Mouse (Mus musculus): ENCODE results near the gene Tmc3.

DNA sequence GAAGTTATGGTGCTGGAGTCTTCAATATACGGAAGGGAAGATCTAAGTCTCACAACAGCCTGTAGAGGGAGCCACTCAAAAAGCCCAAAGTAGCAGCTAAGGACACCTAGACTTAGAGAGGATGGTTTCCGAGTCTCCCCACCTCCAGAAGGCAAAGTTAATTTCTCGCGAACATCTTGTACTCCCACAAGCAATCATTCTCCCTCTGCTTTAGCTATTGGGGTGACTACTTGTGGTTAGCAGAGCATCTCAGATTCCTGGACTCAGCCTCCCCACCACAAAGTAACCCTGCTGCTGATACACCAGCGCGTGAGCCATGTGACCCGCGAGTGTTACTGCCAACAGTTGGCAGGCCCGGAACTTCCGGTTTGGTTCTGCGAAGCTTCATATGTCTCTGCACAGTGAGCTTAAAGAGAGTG is 75.6 kb downstream of the Tmc3 start:
- TF ChIP-seq CTCF (IDR thresholded peaks at IDR 0.05; ENCODE audit: low read depth, low read length): no peak
- TF ChIP-seq POLR2A (IDR thresholded peaks at IDR 0.05; ENCODE audit: borderline replicate concordance, low read depth, low read length): no peak

Measured in bone marrow macrophage, adult 2 months (primary cell).